Mouse (Mus musculus) brown adipose tissue, adult 24 weeks (tissue): ENCODE data around the gene Sh3gl1. TPM values are rescaled to one million over a fixed set of nuclear protein-coding genes. Genes with fewer than 3 reads are reported as not detected.

Experiments
- polyA plus RNA-seq: library from polyadenylated mRNA; stranded (reverse); fragments of >200 nt; gene quantifications from 2 replicates; pipeline ENCODE4 v1.2.4, GENCODE M21; 2012; ENCODE audit not compliant: missing spikeins, insufficient read depth, insufficient read length

The Sh3gl1 gene
- polyA plus RNA-seq, 1 experiment = 14.0 TPM

Other genes starting within 250 kb of the Sh3gl1 start
- gene Zfp119a, start 157.7 kb downstream of the Sh3gl1 start, polyA plus RNA-seq = 1.5 and 1.7 TPM in 2 replicates
- gene Zfp959, start 144.5 kb downstream of the Sh3gl1 start, polyA plus RNA-seq = 4.2 and 6.4 TPM in 2 replicates
- gene Zfp119b, start 87.1 kb downstream of the Sh3gl1 start, polyA plus RNA-seq = 1.3 and 3.3 TPM in 2 replicates
- 0.91 and 2.3 TPM in 2 replicates for gene Ebi3, start 84.0 kb downstream of the Sh3gl1 start, polyA plus RNA-seq
- 4.6 and 6.0 TPM in 2 replicates for gene Yju2, start 77.5 kb downstream of the Sh3gl1 start, polyA plus RNA-seq
- not detected in 2 replicates for gene Shd, start 66.2 kb downstream of the Sh3gl1 start, polyA plus RNA-seq
- 0.59 TPM in 1 of 2 replicates, not detected in the other for gene Fsd1, start 50.1 kb downstream of the Sh3gl1 start, polyA plus RNA-seq
- 7.5 and 10.4 TPM in 2 replicates for gene Stap2, start 31.1 kb downstream of the Sh3gl1 start, polyA plus RNA-seq
- 43.2 and 52.6 TPM in 2 replicates for gene Mpnd, start 30.9 kb downstream of the Sh3gl1 start, polyA plus RNA-seq
- 0.99 and 2.7 TPM in 2 replicates for gene Chaf1a, start 3.8 kb upstream of the Sh3gl1 start, polyA plus RNA-seq
- 41.1 and 69.6 TPM in 2 replicates for gene Ubxn6, start 38.4 kb upstream of the Sh3gl1 start, polyA plus RNA-seq
- 17.6 and 19.3 TPM in 2 replicates for gene Hdgfl2, start 43.0 kb upstream of the Sh3gl1 start, polyA plus RNA-seq
- gene Plin4, start 73.2 kb upstream of the Sh3gl1 start, polyA plus RNA-seq = 195 and 205 TPM in 2 replicates
- gene Plin5, start 81.0 kb upstream of the Sh3gl1 start, polyA plus RNA-seq = 138 and 171 TPM in 2 replicates
- 61.5 and 101 TPM in 2 replicates for gene Lrg1, start 85.4 kb upstream of the Sh3gl1 start, polyA plus RNA-seq
- gene Sema6b, start 103.7 kb upstream of the Sh3gl1 start, polyA plus RNA-seq = 1.9 and 5.0 TPM in 2 replicates
- 0.36 and 1.4 TPM in 2 replicates for gene Tnfaip8l1, start 125.8 kb upstream of the Sh3gl1 start, polyA plus RNA-seq
- 30.8 and 30.9 TPM in 2 replicates for gene Mydgf, start 147.3 kb upstream of the Sh3gl1 start, polyA plus RNA-seq
- gene Dpp9, start 182.3 kb upstream of the Sh3gl1 start, polyA plus RNA-seq = 7.7 and 9.2 TPM in 2 replicates
- gene Fem1a, start 220.2 kb upstream of the Sh3gl1 start, polyA plus RNA-seq = 16.3 and 18.4 TPM in 2 replicates
- gene Ticam1, start 240.2 kb upstream of the Sh3gl1 start, polyA plus RNA-seq = 9.2 and 10.5 TPM in 2 replicates